Mouse (Mus musculus) ES-E14 (cell line): ENCODE measurements around the gene Gsto2.

Experiments used
- HCFC1 ChIP-seq: IDR thresholded peaks from 2 replicates; pipeline ENCODE4 v1.6.1; 2012; ENCODE audit warnings: low read length, inconsistent platforms, borderline replicate concordance; ENCODE audit not compliant: insufficient read depth
- MAFK ChIP-seq: IDR thresholded peaks from 2 replicates; pipeline ENCODE4 v1.6.1; 2014; ENCODE audit warnings: mild to moderate bottlenecking, low read depth, low read length, inconsistent platforms; ENCODE audit not compliant: insufficient read depth

DNA sequence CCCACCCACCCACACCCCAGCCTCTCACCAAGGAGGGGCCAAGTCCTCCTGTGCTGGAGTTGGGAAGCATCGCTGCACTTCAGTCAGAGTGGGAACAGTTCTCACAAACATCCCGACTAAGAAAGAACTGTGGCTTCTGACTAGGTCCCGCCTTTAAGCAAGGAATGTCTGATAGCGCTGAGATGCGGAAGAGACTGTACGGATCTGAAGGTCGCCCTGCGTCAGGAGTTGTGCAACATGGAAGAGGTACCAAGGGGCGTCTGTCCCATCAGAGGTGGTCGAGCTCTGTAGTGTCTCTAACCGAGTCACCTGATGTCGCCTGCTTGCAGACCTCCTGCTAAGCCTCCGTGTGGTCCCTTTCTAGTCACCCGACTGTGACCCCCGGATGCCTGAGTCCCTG lies 10.9 kb downstream of the Gsto2 start:
- TF ChIP-seq MAFK (no peak), HCFC1 (no peak)
